Mouse (Mus musculus) ES-E14 (cell line): Measurements from ENCODE around the gene Il24.

Source experiments
- CHD2 ChIP-seq: IDR thresholded peaks from 2 replicates; pipeline ENCODE4 v1.6.1; 2014; ENCODE audit warnings: mild to moderate bottlenecking, low read depth, low read length, inconsistent platforms
- HCFC1 ChIP-seq: IDR thresholded peaks from 2 replicates; pipeline ENCODE4 v1.6.1; 2012; ENCODE audit warnings: low read length, inconsistent platforms, borderline replicate concordance; ENCODE audit not compliant: insufficient read depth
- MAFK ChIP-seq: IDR thresholded peaks from 2 replicates; pipeline ENCODE4 v1.6.1; 2014; ENCODE audit warnings: mild to moderate bottlenecking, low read depth, low read length, inconsistent platforms; ENCODE audit not compliant: insufficient read depth
- ZC3H11A ChIP-seq: IDR thresholded peaks from 2 replicates; pipeline ENCODE4 v1.6.1; 2012; ENCODE audit warnings: low read depth, mild to moderate bottlenecking, inconsistent platforms, low read length, borderline replicate concordance
- ZNF384 ChIP-seq: IDR thresholded peaks from 2 replicates; pipeline ENCODE4 v1.6.1; 2012; ENCODE audit warnings: low read depth, low read length, inconsistent platforms

- no peak for TF ChIP-seq ZC3H11A
- TF ChIP-seq ZNF384 = no peak
- TF ChIP-seq HCFC1 = no peak
- TF ChIP-seq MAFK = no peak
- TF ChIP-seq CHD2 = no peak
These were observed 7.2 kb upstream of the Il24 start for GRCm38 (mm10) chr1:130894468-130894867.
